Mouse (Mus musculus): Measurements from ENCODE around the gene Bzw2. TPM values are rescaled to one million over a fixed set of nuclear protein-coding genes. Genes with fewer than 3 reads are reported as not detected.

The Bzw2 gene
- 10 to 100 TPM; 90.1 to 93.5 TPM for total RNA-seq (2023)

DNA sequence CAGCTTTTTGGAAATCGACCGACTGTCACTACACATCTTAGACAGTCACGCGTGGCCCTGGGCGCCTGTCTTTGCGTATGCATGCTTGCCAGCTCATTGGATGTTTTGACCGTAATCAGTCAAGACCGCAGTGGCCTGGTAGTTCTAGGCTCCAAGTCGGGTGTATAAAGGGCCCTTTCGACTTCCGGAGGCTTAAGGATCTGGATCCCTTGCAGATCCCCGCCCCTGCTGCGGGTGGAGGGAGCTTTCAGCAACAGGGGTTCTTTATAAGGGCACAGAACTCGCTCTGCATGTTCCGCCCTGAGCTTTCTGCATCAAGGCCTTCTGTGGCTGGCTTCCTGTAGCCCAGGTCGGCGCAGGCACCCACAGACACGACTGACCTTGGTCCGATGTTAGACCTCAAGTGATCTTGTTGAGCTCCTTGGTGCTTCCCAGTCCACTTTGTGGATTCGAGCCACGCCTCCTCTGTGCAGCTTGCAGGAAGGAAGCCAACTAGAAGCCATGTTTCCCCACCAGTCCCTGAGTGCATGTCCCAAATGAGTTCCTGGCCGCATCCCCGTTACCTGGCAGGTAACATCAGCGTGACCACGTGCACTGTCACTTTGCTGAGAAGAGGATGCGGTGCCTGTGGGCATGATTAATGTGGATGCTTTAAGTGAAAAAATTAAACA, at the start of gene Bzw2:
Gene Bzw2 (minus strand): TSS at position 443 of the 671 bp plus-strand sequence.

DNA sequence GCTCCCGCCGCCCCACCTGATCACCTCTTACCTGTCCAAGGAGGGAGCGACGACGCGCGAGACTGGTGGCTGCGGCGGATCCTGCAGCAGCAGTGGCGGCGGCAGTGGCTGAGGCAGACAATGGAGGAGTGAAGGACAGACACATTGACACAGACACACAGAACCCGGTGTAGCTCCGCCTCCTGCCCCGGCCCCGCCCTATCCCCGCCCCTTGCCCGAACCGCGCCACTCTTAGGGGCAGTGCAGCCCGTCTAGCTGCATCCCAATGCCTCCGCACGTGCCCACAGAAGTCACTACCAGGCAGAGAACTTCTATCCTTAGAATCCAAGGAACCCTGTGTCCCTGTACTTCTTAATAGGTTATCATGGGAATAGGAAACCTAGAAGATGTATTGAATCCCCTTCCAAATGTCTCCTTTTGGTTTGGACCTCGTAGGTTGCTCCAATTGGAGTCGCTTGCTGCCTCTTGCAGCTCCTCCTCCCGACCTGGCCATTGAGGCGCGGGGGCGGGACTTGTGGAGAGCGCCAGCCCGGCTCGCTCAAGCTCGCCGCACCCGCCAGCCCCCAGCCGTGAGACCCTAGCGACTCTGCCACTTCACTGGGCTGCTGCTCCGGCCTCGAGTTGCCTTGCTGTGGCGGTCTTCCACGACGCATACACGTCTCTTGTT, 1.1 kb downstream of the Bzw2 start, which contains the start of gene Ankmy2:
Gene Ankmy2 (plus strand): TSS at position 478 of the 667 bp plus-strand sequence.

DNA sequence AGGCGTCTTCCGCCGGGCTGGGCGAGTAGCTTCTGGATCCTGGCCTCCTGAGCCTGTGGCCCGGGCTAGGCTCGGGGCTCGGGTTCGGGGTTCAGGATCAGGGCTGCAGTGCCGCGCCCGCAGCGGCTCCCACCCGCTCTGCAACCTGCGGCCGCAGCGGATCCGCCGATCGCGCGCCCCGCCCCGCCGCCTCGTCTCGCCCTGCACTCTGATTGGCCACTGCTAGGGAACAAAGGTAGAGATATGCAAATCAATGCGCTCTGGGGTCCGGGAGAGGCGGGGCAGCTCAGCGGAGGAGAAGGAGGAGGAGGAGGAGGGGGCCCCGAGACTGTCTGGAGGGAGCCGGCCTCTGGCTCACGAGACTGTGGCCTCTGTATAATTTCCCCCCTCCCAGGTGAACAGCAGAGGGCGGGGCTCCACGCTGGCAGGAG, 115.5 kb downstream of the Bzw2 start, which contains the start of gene Tspan13:
Gene Tspan13 (minus strand): TSS at position 153 of the 431 bp plus-strand sequence.

Other genes starting within 250 kb of the Bzw2 start
- not detected for gene Agr3, start 232.5 kb downstream of the Bzw2 start, total RNA-seq (2023)
- not detected for gene Agr2, start 165.2 kb downstream of the Bzw2 start, total RNA-seq (2023)
- gene Tspan13, start 115.6 kb downstream of the Bzw2 start, total RNA-seq (2023): 100 to 1,000 TPM; 126 to 151 TPM
- 10 to 100 TPM; 23.4 to 30.2 TPM for gene Ankmy2, start 966 bp downstream of the Bzw2 start, total RNA-seq (2023)
- gene Lrrc72, start 95.3 kb upstream of the Bzw2 start, total RNA-seq (2023): not detected
- gene Sostdc1, start 156.1 kb upstream of the Bzw2 start, total RNA-seq (2023): not detected
- gene Ispd, start 223.4 kb upstream of the Bzw2 start, total RNA-seq (2023): 10 to 100 TPM in 1 of 2 experiments, 1 to 10 TPM in 1; 9.8 to 11.6 TPM
- under 1 TPM; 0.81 to 0.83 TPM for gene D630036H23Rik, start 224.1 kb upstream of the Bzw2 start, total RNA-seq (2023)

Data from B cell, adult 67 days (primary cell).